Mouse (Mus musculus) heart, adult 18-20 months (tissue): Measurements from ENCODE around the gene Fbxo42. TPM values are rescaled to one million over a fixed set of nuclear protein-coding genes. Genes with fewer than 3 reads are reported as not detected.

Experiments
- DNase-seq, 2 experiments: peaks; one replicate each; pipeline ENCODE4 v3.0.0; 2021 to 2022; ENCODE audit warnings: mixed read lengths in 1 of 2
- long read RNA-seq, 2 experiments: library from polyadenylated mRNA; stranded (forward); transcript quantifications; one replicate each; pipeline ENCODE4 v2.0.0; 2021
- total RNA-seq, 2 experiments: library from RNA; stranded (reverse); gene quantifications; 2 replicates each; pipeline ENCODE4 v1.2.3; 2021

The Fbxo42 gene
- 10 to 100 TPM; 10.4 to 10.8 TPM for total RNA-seq
- long read RNA-seq, experiment 1, full-length matches to known transcripts = 2 of 4 reads
- long read RNA-seq, experiment 1, partial matches to known transcripts = 1 of 4 reads
- long read RNA-seq, experiment 1, other reads (novel, unspliced or antisense) = 1 of 4 reads
- long read RNA-seq, experiment 2, full-length matches to known transcripts = 1 of 2 reads
- long read RNA-seq, experiment 2, partial matches to known transcripts = 0 of 2 reads
- long read RNA-seq, experiment 2, other reads (novel, unspliced or antisense) = 1 of 2 reads

DNA sequence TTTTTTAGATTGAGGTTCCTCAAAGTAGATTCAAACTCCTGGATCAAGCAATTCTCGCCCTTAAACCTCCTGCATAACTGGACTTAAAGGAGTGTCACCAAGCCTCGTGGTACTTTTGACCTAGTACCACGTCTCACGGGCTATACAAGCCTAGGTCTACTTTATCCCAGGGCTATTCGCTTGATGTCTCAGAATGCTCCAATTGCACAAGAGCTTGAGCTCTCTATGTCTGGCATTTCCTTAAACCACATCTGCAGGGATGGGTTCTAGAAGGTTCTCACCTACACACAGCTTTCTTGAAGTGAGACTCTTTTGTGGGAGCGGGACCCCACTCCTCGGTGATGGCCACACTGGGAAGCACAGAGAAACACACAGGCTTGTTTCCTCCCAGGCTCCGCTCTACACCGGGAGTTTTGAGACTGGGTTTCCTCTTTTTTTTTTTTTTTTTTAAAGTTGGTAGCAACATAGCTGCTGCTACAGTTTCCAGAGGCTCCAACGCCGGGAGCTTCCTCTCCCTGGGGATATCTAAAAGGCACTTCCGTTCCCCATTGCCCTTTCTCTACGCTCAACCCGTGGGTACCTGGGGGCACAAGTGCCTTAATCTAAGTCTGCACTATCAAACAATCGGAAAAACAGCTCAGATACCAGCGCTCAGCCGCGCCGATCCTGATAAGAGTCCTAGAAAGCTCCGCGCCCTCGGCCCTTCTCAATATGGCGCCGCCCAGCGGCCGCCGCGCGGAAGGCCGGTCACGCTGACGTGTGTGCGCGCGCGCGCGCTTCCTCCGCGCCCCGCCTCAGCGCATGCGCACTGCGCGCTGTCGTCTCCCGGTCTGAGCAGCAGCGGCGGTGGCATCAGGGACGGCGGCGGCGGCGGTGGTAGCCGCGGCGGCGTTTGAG, at the start of gene Fbxo42:
Gene Fbxo42, plus strand, starts transcription at position 802 of the 897 bp plus-strand sequence.
- DNase-seq = peak; percentile 95 to 97

- DNase-seq = no peak
These were observed 48.8 kb upstream of the Fbxo42 start for GRCm38 (mm10) chr4:141098935-141099334.

- DNase-seq = no peak
These were observed 47.8 kb upstream of the Fbxo42 start for GRCm38 (mm10) chr4:141099956-141100355.

GRCm38 (mm10) chr4:141101291-141101690, 46.4 kb upstream of the Fbxo42 start:
- DNase-seq = no peak

- DNase-seq = no peak
These were observed 45.9 kb upstream of the Fbxo42 start for GRCm38 (mm10) chr4:141101855-141102254.

GRCm38 (mm10) chr4:141106526-141107183, 41.1 kb upstream of the Fbxo42 start:
- no peak for DNase-seq

DNA sequence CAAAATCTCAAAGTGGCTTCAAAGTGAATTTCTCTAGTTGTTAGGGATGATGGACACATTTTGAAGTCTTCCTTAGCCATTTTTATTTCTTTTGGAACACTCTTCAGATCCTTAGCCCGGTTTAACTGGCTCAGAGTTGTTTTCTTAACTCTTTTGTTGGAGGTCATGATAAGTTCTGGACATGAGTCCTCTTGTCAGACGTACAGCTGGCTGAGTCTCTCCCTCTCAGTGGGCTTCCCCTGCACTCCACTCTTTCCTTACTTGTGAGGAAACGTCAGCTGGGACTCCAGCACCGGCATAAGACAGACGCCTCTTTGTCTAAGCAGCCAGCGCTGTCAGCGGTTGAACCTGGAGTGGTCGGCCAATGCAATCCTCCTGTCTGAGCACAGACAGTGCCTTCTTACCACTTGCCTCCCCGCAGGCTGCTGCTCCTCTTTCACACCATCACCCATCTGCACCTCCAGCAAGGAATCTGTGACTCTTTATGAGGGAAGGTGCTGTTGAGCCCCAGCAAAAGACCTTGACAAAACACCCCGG, 39.4 kb upstream of the Fbxo42 start:
- no peak for DNase-seq

DNA sequence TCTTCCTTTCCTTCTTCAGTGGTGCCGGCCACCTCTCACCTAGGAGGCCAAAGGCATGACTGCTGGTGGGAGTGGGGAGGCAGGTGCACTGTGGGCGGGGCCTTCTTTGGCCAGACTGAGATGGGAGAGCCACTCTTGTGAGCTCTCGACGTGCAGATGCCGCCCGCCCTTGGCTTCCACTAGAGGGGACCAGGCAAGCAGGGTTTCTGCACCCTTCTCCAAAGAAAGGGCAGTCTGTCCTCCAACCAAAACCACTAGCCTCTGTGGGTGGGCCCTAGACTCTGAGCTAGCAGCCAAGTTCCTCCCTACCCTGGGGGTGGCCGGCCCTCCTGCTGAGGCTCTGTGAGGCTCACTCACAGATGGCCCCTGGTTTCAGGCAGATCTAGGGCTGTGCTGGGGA, 33.9 kb upstream of the Fbxo42 start:
- DNase-seq = no peak

- peak in 1 of 2 experiments; percentile 55 for DNase-seq
These were observed 33.2 kb upstream of the Fbxo42 start for GRCm38 (mm10) chr4:141114521-141114981.

GRCm38 (mm10) chr4:141115398-141115797, 32.3 kb upstream of the Fbxo42 start:
- no peak for DNase-seq

DNA sequence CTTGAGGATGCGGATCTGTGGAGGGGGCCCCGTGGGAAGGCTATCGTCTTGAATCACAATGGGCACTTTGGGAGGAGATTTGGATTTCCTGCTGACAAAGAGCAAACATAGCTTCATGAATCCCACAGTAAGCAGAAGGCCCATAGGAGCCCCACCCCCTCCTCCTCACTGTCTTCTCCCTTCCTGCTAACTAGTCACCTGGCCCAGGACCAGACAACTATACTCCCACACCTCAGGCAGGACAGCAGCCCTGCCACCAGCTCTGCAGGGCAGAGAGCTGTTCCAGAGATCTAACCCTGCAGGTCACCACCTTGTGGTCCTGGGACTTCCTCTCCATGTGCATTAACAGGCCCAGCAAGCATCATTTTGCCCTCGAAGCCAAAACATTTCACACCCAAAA, 29.0 kb upstream of the Fbxo42 start:
- no peak for DNase-seq

DNA sequence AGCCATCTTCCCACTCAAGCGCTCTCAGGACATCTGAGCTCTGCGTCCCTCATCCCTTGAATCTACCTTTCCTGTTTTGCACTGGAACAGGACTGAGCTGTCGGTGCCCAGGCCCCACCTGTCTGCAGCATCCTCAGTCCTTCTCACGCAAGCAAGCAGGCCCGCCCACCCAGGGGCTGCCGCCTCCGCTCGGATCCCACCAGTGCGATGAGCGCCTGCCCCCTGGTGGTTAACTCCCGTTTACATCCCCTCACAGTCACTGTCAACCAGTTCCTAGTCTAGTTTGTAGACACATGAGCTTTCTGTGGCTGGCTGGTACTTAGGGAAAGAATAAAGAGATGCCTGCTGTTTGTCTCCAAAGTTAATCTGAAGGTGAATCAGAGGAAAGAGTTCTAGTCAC, 27.0 kb upstream of the Fbxo42 start:
- peak in 1 of 2 experiments; percentile 61 for DNase-seq

- DNase-seq = no peak
These were observed 25.1 kb upstream of the Fbxo42 start for GRCm38 (mm10) chr4:141122663-141123062.

- DNase-seq = no peak
These were observed 24.6 kb upstream of the Fbxo42 start for GRCm38 (mm10) chr4:141123065-141123464.

- no peak for DNase-seq
These were observed 18.5 kb upstream of the Fbxo42 start for GRCm38 (mm10) chr4:141129190-141129710.

- no peak for DNase-seq
These were observed 16.9 kb upstream of the Fbxo42 start for GRCm38 (mm10) chr4:141130704-141131342.

DNA sequence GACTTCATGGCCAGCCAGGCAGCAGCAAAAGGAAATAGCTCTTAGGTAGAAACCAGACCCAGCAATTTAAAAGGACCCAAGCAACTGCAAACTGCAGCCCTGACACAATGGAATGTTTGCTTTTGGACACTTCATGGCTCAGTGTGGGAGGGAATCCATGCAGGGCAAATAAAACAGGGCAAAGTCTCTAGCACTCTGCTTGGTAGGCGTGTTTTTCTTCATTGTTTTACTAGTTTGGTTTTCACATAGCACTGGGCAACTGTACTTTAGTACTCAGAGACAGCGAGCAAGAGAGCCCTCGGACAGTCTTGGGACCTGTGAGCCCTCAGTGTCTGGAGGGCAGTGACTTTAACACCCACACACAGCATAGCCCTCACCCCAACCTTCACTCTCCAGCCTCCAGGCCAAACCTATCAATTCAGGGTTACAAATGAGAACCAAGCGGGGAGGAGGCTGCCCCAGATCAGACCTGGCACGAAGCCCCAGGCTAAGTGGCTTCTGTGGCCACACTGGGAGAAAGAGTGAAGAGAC, 16.1 kb upstream of the Fbxo42 start:
- DNase-seq = no peak

- no peak for DNase-seq
These were observed 15.5 kb upstream of the Fbxo42 start for GRCm38 (mm10) chr4:141132191-141132590.

GRCm38 (mm10) chr4:141133227-141133626, 14.5 kb upstream of the Fbxo42 start:
- no peak for DNase-seq

GRCm38 (mm10) chr4:141134031-141134441, 13.7 kb upstream of the Fbxo42 start:
- DNase-seq = no peak
